ENCODE assay signal across 8 mouse cellular contexts in genomic region chr11:40599956-40600772, GRCm38 (mm10).
DNase-seq lines count a peak whose midpoint lies in the region; ATAC-seq and TF ChIP-seq lines count a peak whose summit lies in the region.

No protein-coding gene starts in this region.

- no peak for TF ChIP-seq EP300 in MEL (IDR thresholded peaks at IDR 0.05; ENCODE audit: low read depth in 1 of 2, low read length in 2 of 2)

- no peak overlapping the region for H3K27ac ChIP-seq in intestine, postnatal 0 days (ENCODE audit: low read depth, low read length)
- no peak overlapping the region for H3K27ac ChIP-seq in intestine, embryonic 15.5 days
- H3K27ac ChIP-seq in MEL (ENCODE audit: control insufficient read depth, low read depth, low read length): no peak overlapping the region
- H3K27ac ChIP-seq in hindbrain, embryonic 10.5 days: peak overlapping the region; percentile 69

- H3K9me3 ChIP-seq in intestine, postnatal 0 days (ENCODE audit: control insufficient read depth): no peaks in the 10 kb centered on the region
- H3K9me3 ChIP-seq in intestine, embryonic 15.5 days: no peaks in the 10 kb centered on the region
- H3K9me3 ChIP-seq in MEL (replicated peaks; ENCODE audit: insufficient read depth, low read length): no peaks in the 10 kb centered on the region
- no peaks in the 10 kb centered on the region for H3K9me3 ChIP-seq in hindbrain, embryonic 10.5 days

- no peaks in the 10 kb centered on the region for H3K27me3 ChIP-seq in intestine, postnatal 0 days (replicated peaks; ENCODE audit: control insufficient read depth, insufficient read depth, low read length)
- H3K27me3 ChIP-seq in intestine, embryonic 15.5 days (replicated peaks): no peaks in the 10 kb centered on the region
- no peaks in the 10 kb centered on the region; a peak in 1 of 4 replicates for H3K27me3 ChIP-seq in MEL (ENCODE audit: control insufficient read depth in 1 of 2, insufficient read depth in 2 of 2, low read length in 2 of 2)
- H3K27me3 ChIP-seq in hindbrain, embryonic 10.5 days (ENCODE audit: insufficient read depth, poor library complexity, severe bottlenecking): no peaks in the 10 kb centered on the region

- no peaks in the 10 kb centered on the region for H3K79me2 ChIP-seq in MEL (ENCODE audit: control insufficient read depth, insufficient read depth, low read length, poor library complexity)

- DNase-seq in MEL (ENCODE audit: low read depth, low spot score): peak; percentile 42
- peak; percentile 48 to 58 for DNase-seq in cerebellum, postnatal 14 days
- peak; percentile 47 for DNase-seq in hindbrain, embryonic 10.5 days (ENCODE audit: low spot score)
- peak; percentile 13 for DNase-seq in lung, postnatal 14 days
- peak; percentile 24 for DNase-seq in testis, postnatal 14 days (ENCODE audit: low spot score)
- no peak for DNase-seq in urinary bladder, postnatal 10 days (ENCODE audit: low spot score)

- ATAC-seq in intestine, postnatal 0 days: no peak
- no peak for ATAC-seq in intestine, embryonic 15.5 days

- TF ChIP-seq CTCF in intestine, postnatal 0 days (IDR thresholded peaks at IDR 0.05; ENCODE audit: low read depth): no peak
- TF ChIP-seq CTCF in MEL (IDR thresholded peaks at IDR 0.05 in 2 of 3, conservative IDR thresholded peaks at IDR 0.05 in 1 of 3; ENCODE audit: control insufficient read depth in 1 of 3, insufficient read depth in 1 of 3, low read depth in 2 of 3, low read length in 3 of 3, poor library complexity in 1 of 3, severe bottlenecking in 1 of 3): no peak

- no peak for TF ChIP-seq RAD21 in MEL (IDR thresholded peaks at IDR 0.05; ENCODE audit: low read depth, low read length)

- no peaks in the 10 kb centered on the region for H3K4me1 ChIP-seq in intestine, postnatal 0 days (replicated peaks; ENCODE audit: control insufficient read depth, insufficient read depth, low read length)
- H3K4me1 ChIP-seq in intestine, embryonic 15.5 days (replicated peaks): no peaks in the 10 kb centered on the region
- no peaks in the 10 kb centered on the region for H3K4me1 ChIP-seq in MEL (ENCODE audit: control insufficient read depth in 1 of 2, insufficient read depth in 2 of 2, low read length in 2 of 2)
- peaks cover 22% of the 10 kb centered on the region for H3K4me1 ChIP-seq in hindbrain, embryonic 10.5 days (replicated peaks)

- 0 out of 2 replicates have a peak overlapping the region, but pooled peaks have one; percentile 0 for H3K4me2 ChIP-seq in intestine, postnatal 0 days (replicated peaks; ENCODE audit: low read depth)
- no peak overlapping the region for H3K4me2 ChIP-seq in intestine, embryonic 15.5 days (replicated peaks)

- no peaks in the 10 kb centered on the region for H3K36me3 ChIP-seq in intestine, postnatal 0 days (ENCODE audit: control insufficient read depth, insufficient read depth)
- H3K36me3 ChIP-seq in intestine, embryonic 15.5 days: no peaks in the 10 kb centered on the region
- H3K36me3 ChIP-seq in MEL (ENCODE audit: control insufficient read depth in 1 of 2, insufficient read depth in 2 of 2, low read length in 2 of 2): no peaks in the 10 kb centered on the region
- H3K36me3 ChIP-seq in hindbrain, embryonic 10.5 days: no peaks in the 10 kb centered on the region

- H3K9ac ChIP-seq in intestine, postnatal 0 days (ENCODE audit: low read depth, low read length): no peak overlapping the region
- no peak overlapping the region for H3K9ac ChIP-seq in intestine, embryonic 15.5 days
- H3K9ac ChIP-seq in MEL (ENCODE audit: control insufficient read depth, low read depth, low read length, poor library complexity, severe bottlenecking): no peak overlapping the region

- no peak for TF ChIP-seq POLR2A in MEL (IDR thresholded peaks at IDR 0.05; ENCODE audit: control insufficient read depth in 1 of 2, insufficient read depth in 1 of 2, low read depth in 1 of 2, low read length in 2 of 2, poor library complexity in 1 of 2)

- WGBS in intestine, postnatal 0 days: 6% methylated on average over 15 of the region's 15 CpGs
- 7% methylated on average over 15 of the region's 15 CpGs for WGBS in intestine, embryonic 15.5 days
- WGBS in hindbrain, embryonic 10.5 days: 7% methylated on average over 15 of the region's 15 CpGs

- no peak overlapping the region for H3K4me3 ChIP-seq in intestine, postnatal 0 days (ENCODE audit: low read depth, low read length)
- no peak overlapping the region for H3K4me3 ChIP-seq in intestine, embryonic 15.5 days (replicated peaks)
- H3K4me3 ChIP-seq in MEL (ENCODE audit: control insufficient read depth in 1 of 2, insufficient read depth in 1 of 2, low read depth in 2 of 2, low read length in 2 of 2): no peak overlapping the region
- no peak overlapping the region for H3K4me3 ChIP-seq in hindbrain, embryonic 10.5 days

TF ChIP-seq in MEL, 35 proteins besides CTCF, POLR2A, EP300 and RAD21:
- TF ChIP-seq NRF1 (IDR thresholded peaks at IDR 0.05; ENCODE audit: insufficient read depth, low read depth, low read length, poor library complexity, severe bottlenecking): no peak
- TF ChIP-seq CHD1 (IDR thresholded peaks at IDR 0.05; ENCODE audit: low read depth, low read length): no peak
- no peak for TF ChIP-seq MEF2A (IDR thresholded peaks at IDR 0.05; ENCODE audit: extremely low read depth, insufficient replicate concordance, low read depth, low read length, poor library complexity, severe bottlenecking)
